ENCODE assay signal across 26 mouse cellular contexts in the genomic region with DNA sequence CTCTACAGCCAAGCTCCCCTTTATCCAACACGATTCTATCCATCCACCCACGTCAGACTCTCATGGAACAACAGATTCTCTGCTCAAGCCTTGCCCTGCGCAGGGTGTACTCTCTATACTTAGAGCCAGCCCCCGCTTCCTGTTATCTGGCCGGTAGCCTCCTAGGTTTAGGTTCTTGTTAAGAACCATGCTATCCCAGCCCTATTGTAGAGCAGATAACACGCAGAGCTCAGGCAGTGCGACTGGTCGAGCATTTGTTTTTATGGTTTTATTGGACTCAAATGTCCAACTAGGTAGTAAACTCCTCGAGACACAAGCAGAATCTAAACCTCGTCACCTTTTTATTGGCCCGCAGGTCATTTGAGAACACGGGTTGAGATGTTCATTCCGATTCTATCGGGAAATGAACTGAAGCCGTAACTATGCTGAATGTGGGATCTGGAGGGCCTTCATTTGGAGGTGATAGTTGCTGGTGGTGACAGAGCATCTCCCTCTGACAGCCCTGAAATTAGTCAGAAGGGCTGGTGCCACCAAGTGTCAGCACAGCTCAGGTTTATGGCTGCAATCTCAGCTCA. TPM values are rescaled to one million over a fixed set of nuclear protein-coding genes. Genes with fewer than 3 reads are reported as not detected.
DNase-seq lines count a peak whose midpoint lies in the region; ATAC-seq and TF ChIP-seq lines count a peak whose summit lies in the region.
"Had no signal": no experiment of that assay in that cellular context is flagged by ENCODE, and none has a peak within 500 bp of the region (broad histone marks: within the 10 kb centered on the region; RNA-seq: fewer than 3 reads in every experiment).

No protein-coding gene starts in this region.

- no peaks in the 10 kb centered on the region for H3K9me3 ChIP-seq in heart, embryonic 10.5 days
- H3K9me3 ChIP-seq in intestine, embryonic 15.5 days, result no peaks in the 10 kb centered on the region
- H3K9me3 ChIP-seq in intestine, postnatal 0 days (ENCODE audit: control insufficient read depth), result no peaks in the 10 kb centered on the region
- H3K9me3 ChIP-seq in forebrain, embryonic 13.5 days (replicated peaks), result no peaks in the 10 kb centered on the region
- H3K9me3 ChIP-seq: embryonic facial prominence, embryonic 10.5 days; embryonic facial prominence, embryonic 13.5 days; forebrain, embryonic 12.5 days; heart, embryonic 13.5 days had no signal

- peak; percentile 92 for ATAC-seq in intestine, embryonic 15.5 days
- peak; percentile 94 for ATAC-seq in intestine, postnatal 0 days
- no peak for ATAC-seq in forebrain, embryonic 13.5 days
- ATAC-seq: CD4-positive, CD25-positive, alpha-beta regulatory T cell, adult 4 months; forebrain, embryonic 16.5 days; hindbrain, postnatal 0 days; inflammation-experienced regulatory T-cells, adult 6 months had no signal

- WGBS in heart, embryonic 10.5 days, result 80% methylated on average over 15 of the region's 15 CpGs
- WGBS in intestine, embryonic 15.5 days, result 34% methylated on average over 15 of the region's 15 CpGs
- 33% methylated on average over 15 of the region's 15 CpGs for WGBS in intestine, postnatal 0 days
- WGBS in forebrain, embryonic 13.5 days, result 93% methylated on average over 15 of the region's 15 CpGs

- no peak overlapping the region for H3K27ac ChIP-seq in heart, embryonic 10.5 days
- H3K27ac ChIP-seq in intestine, embryonic 15.5 days, result no peak overlapping the region
- H3K27ac ChIP-seq in intestine, postnatal 0 days (ENCODE audit: low read depth, low read length), result no peak overlapping the region
- H3K27ac ChIP-seq in forebrain, embryonic 13.5 days, result no peak overlapping the region
- H3K27ac ChIP-seq: embryonic facial prominence, embryonic 10.5 days; embryonic facial prominence, embryonic 13.5 days; forebrain, embryonic 12.5 days; heart, embryonic 13.5 days; hindbrain, embryonic 14.5 days; hindbrain, postnatal 0 days had no signal

- H3K4me2 ChIP-seq in intestine, embryonic 15.5 days (replicated peaks), result no peak overlapping the region
- peak overlapping the region; percentile 40 for H3K4me2 ChIP-seq in intestine, postnatal 0 days (replicated peaks; ENCODE audit: low read depth)
- no peak overlapping the region for H3K4me2 ChIP-seq in forebrain, embryonic 13.5 days
- H3K4me2 ChIP-seq: embryonic facial prominence, embryonic 13.5 days; forebrain, embryonic 12.5 days; heart, embryonic 13.5 days; hindbrain, embryonic 14.5 days had no signal

- no peaks in the 10 kb centered on the region for H3K27me3 ChIP-seq in heart, embryonic 10.5 days (ENCODE audit: insufficient read depth, poor library complexity, severe bottlenecking)
- no peaks in the 10 kb centered on the region for H3K27me3 ChIP-seq in intestine, embryonic 15.5 days (replicated peaks)
- H3K27me3 ChIP-seq in intestine, postnatal 0 days (replicated peaks; ENCODE audit: control insufficient read depth, insufficient read depth, low read length), result no peaks in the 10 kb centered on the region
- H3K27me3 ChIP-seq in forebrain, embryonic 13.5 days, result no peaks in the 10 kb centered on the region
- H3K27me3 ChIP-seq: embryonic facial prominence, embryonic 13.5 days; forebrain, embryonic 12.5 days; heart, embryonic 13.5 days had no signal

- no peak for TF ChIP-seq CTCF in intestine, postnatal 0 days (IDR thresholded peaks at IDR 0.05; ENCODE audit: low read depth)

- H3K4me1 ChIP-seq in heart, embryonic 10.5 days, result no peaks in the 10 kb centered on the region
- H3K4me1 ChIP-seq in intestine, embryonic 15.5 days (replicated peaks), result no peaks in the 10 kb centered on the region
- H3K4me1 ChIP-seq in intestine, postnatal 0 days (replicated peaks; ENCODE audit: control insufficient read depth, insufficient read depth, low read length), result peaks cover 2% of the 10 kb centered on the region
- H3K4me1 ChIP-seq in forebrain, embryonic 13.5 days, result no peaks in the 10 kb centered on the region; the same call in 1 of the 2 replicates
- H3K4me1 ChIP-seq: embryonic facial prominence, embryonic 13.5 days; forebrain, embryonic 12.5 days; heart, embryonic 13.5 days had no signal

- peak; percentile 56 for DNase-seq in heart, embryonic 10.5 days (ENCODE audit: low spot score)
- no peak for DNase-seq in heart, adult 18-20 months
- no peak for DNase-seq in lung, postnatal 25 days (ENCODE audit: low spot score)
- DNase-seq: adrenal gland, adult 2 months; adrenal gland, postnatal 25 days; cerebellum, adult 11-12 months; cerebellum, adult 8-10 months; cerebellum, postnatal 36 days; embryo, embryonic 11 days; heart, postnatal 14 days; heart, postnatal 4 days had no signal

- no peak overlapping the region for H3K4me3 ChIP-seq in heart, embryonic 10.5 days
- H3K4me3 ChIP-seq in intestine, embryonic 15.5 days (replicated peaks), result no peak overlapping the region
- no peak overlapping the region for H3K4me3 ChIP-seq in intestine, postnatal 0 days (ENCODE audit: low read depth, low read length)
- no peak overlapping the region for H3K4me3 ChIP-seq in forebrain, embryonic 13.5 days
- H3K4me3 ChIP-seq: embryonic facial prominence, embryonic 10.5 days; embryonic facial prominence, embryonic 13.5 days; erythroblast, embryonic 14.5 days; forebrain, embryonic 12.5 days; heart, embryonic 13.5 days had no signal

- no peaks in the 10 kb centered on the region for H3K36me3 ChIP-seq in heart, embryonic 10.5 days
- H3K36me3 ChIP-seq in intestine, embryonic 15.5 days, result no peaks in the 10 kb centered on the region
- no peaks in the 10 kb centered on the region; the same call in 1 of the 2 replicates for H3K36me3 ChIP-seq in intestine, postnatal 0 days (ENCODE audit: control insufficient read depth, insufficient read depth)
- no peaks in the 10 kb centered on the region for H3K36me3 ChIP-seq in forebrain, embryonic 13.5 days (ENCODE audit: poor library complexity, severe bottlenecking)
- H3K36me3 ChIP-seq: embryonic facial prominence, embryonic 10.5 days; embryonic facial prominence, embryonic 13.5 days; forebrain, embryonic 12.5 days; heart, embryonic 13.5 days had no signal

- H3K9ac ChIP-seq in intestine, embryonic 15.5 days, result no peak overlapping the region
- H3K9ac ChIP-seq in intestine, postnatal 0 days (ENCODE audit: low read depth, low read length), result no peak overlapping the region
- no peak overlapping the region for H3K9ac ChIP-seq in forebrain, embryonic 13.5 days
- H3K9ac ChIP-seq: embryonic facial prominence, embryonic 13.5 days; forebrain, embryonic 12.5 days; heart, embryonic 13.5 days; hindbrain, embryonic 14.5 days had no signal

RNA-seq across cellular contexts. Expression of a gene that starts 25.7 kb away (rescaled TPM):
- polyA plus RNA-seq in heart, embryonic 10.5 days (2016; fragmentation: Nextera tagmentation; extraction: Ambion mirVana), result 1.6 and 2.4 TPM in 2 replicates
- total RNA-seq in heart, adult 18-20 months (2021), result under 1 TPM; 0.62 to 0.69 TPM
- 4.7 and 4.8 TPM in 2 replicates for polyA plus RNA-seq in intestine, embryonic 15.5 days (2015; fragmentation: Nextera tagmentation; extraction: Ambion mirVana)
- polyA plus RNA-seq in intestine, postnatal 0 days (2015; fragmentation: Nextera tagmentation; extraction: Ambion mirVana), result 7.6 and 7.8 TPM in 2 replicates
- polyA plus RNA-seq in forebrain, embryonic 13.5 days (2015; fragmentation: Nextera tagmentation; extraction: Ambion mirVana), result 3.0 and 3.3 TPM in 2 replicates

RNA-seq across cellular contexts. Expression of a gene that starts 40.6 kb away (rescaled TPM):
- 5.1 and 12.1 TPM in 2 replicates for polyA plus RNA-seq in heart, embryonic 10.5 days (2016; fragmentation: Nextera tagmentation; extraction: Ambion mirVana)
- total RNA-seq in heart, adult 18-20 months (2021), result 100 to 1,000 TPM; 147 to 160 TPM
- 0.11 and 0.25 TPM in 2 replicates for polyA plus RNA-seq in intestine, embryonic 15.5 days (2015; fragmentation: Nextera tagmentation; extraction: Ambion mirVana)
- 0.05 and 0.16 TPM in 2 replicates for polyA plus RNA-seq in intestine, postnatal 0 days (2015; fragmentation: Nextera tagmentation; extraction: Ambion mirVana)
- 0.08 and 0.09 TPM in 2 replicates for polyA plus RNA-seq in forebrain, embryonic 13.5 days (2015; fragmentation: Nextera tagmentation; extraction: Ambion mirVana)
- total RNA-seq: MEL had no signal
- polyA plus RNA-seq: CD4-positive, CD25-positive, alpha-beta regulatory T cell, adult 4 months; embryonic facial prominence, embryonic 10.5 days; erythroblast, embryonic 14.5 days; forebrain, embryonic 16.5 days; hindbrain, embryonic 11.5 days; hindbrain, embryonic 14.5 days; inflammation-experienced regulatory T-cells, adult 6 months had no signal
